In genomic region chr11:98138894-98139293, GRCm38 (mm10) we compare ENCODE assay signal across 17 mouse cellular contexts. TPM values are rescaled to one million over a fixed set of nuclear protein-coding genes. Genes with fewer than 3 reads are reported as not detected.
DNase-seq lines count a peak whose midpoint lies in the region; ATAC-seq and TF ChIP-seq lines count a peak whose summit lies in the region.
"Had no signal": no experiment of that assay in that cellular context is flagged by ENCODE, and none has a peak within 500 bp of the region (broad histone marks: within the 10 kb centered on the region; RNA-seq: fewer than 3 reads in every experiment).

No protein-coding gene starts in this region.

- H3K9ac ChIP-seq in heart, adult 2 months (ENCODE audit: low read depth, low read length) = peak overlapping the region; percentile 38; the same call in 1 of the 2 replicates
- no peak overlapping the region for H3K9ac ChIP-seq in heart, embryonic 15.5 days
- H3K9ac ChIP-seq in limb, embryonic 15.5 days = no peak overlapping the region
- H3K9ac ChIP-seq: hindbrain, embryonic 14.5 days; intestine, embryonic 15.5 days had no signal

- TF ChIP-seq POLR2A in heart, adult 2 months (IDR thresholded peaks at IDR 0.05; ENCODE audit: insufficient read depth, low read depth, low read length) = no peak

- peak overlapping the region; percentile 47 for H3K27ac ChIP-seq in heart, adult 2 months
- peak overlapping the region; percentile 45 for H3K27ac ChIP-seq in heart, embryonic 15.5 days
- H3K27ac ChIP-seq in brown adipose tissue, adult 24 weeks (replicated peaks; ENCODE audit: low read depth, low read length) = peak overlapping the region; percentile 47; the same call in 1 of the 2 replicates
- H3K27ac ChIP-seq in limb, embryonic 15.5 days = peak overlapping the region; percentile 71
- H3K27ac ChIP-seq: embryonic facial prominence, embryonic 10.5 days; hindbrain, embryonic 10.5 days; hindbrain, embryonic 14.5 days; intestine, embryonic 15.5 days had no signal

- intact Hi-C loops in heart, adult 2 months (cut with DNase I) = no loop called here
- intact Hi-C loops in heart, postnatal 36 days (cut with DNase I) = no loop called here

- 19% methylated on average over 7 of the region's 7 CpGs for WGBS in heart, adult 2 months
- 45% methylated on average over 7 of the region's 7 CpGs for WGBS in heart, embryonic 15.5 days
- 50% methylated on average over 7 of the region's 7 CpGs for WGBS in limb, embryonic 15.5 days

- TF ChIP-seq EP300 in heart, adult 2 months (IDR thresholded peaks at IDR 0.05; ENCODE audit: insufficient read depth, low read depth, low read length) = no peak

- H3K9me3 ChIP-seq in heart, embryonic 15.5 days (replicated peaks) = no peaks in the 10 kb centered on the region
- H3K9me3 ChIP-seq in limb, embryonic 15.5 days = no peaks in the 10 kb centered on the region
- H3K9me3 ChIP-seq: embryonic facial prominence, embryonic 10.5 days; hindbrain, embryonic 10.5 days; intestine, embryonic 15.5 days had no signal

- H3K4me2 ChIP-seq in heart, embryonic 15.5 days = peak overlapping the region; percentile 8; the same call in 1 of the 2 replicates
- no peak overlapping the region for H3K4me2 ChIP-seq in limb, embryonic 15.5 days
- H3K4me2 ChIP-seq: hindbrain, embryonic 14.5 days; intestine, embryonic 15.5 days had no signal

- peaks cover 12% of the 10 kb centered on the region for H3K79me2 ChIP-seq in heart, adult 2 months (replicated peaks; ENCODE audit: control insufficient read depth, insufficient read depth, low read length)

- peaks cover 17% of the 10 kb centered on the region for H3K36me3 ChIP-seq in heart, adult 2 months (ENCODE audit: control insufficient read depth, insufficient read depth, low read length)
- H3K36me3 ChIP-seq in heart, embryonic 15.5 days = no peaks in the 10 kb centered on the region
- no peaks in the 10 kb centered on the region for H3K36me3 ChIP-seq in limb, embryonic 15.5 days
- H3K36me3 ChIP-seq: intestine, embryonic 15.5 days had no signal

- H3K4me1 ChIP-seq in heart, adult 2 months (ENCODE audit: control insufficient read depth, insufficient read depth, low read length) = peaks cover 25% of the 10 kb centered on the region
- H3K4me1 ChIP-seq in heart, embryonic 15.5 days (replicated peaks) = peaks cover 20% of the 10 kb centered on the region
- peaks cover 29% of the 10 kb centered on the region for H3K4me1 ChIP-seq in brown adipose tissue, adult 24 weeks (ENCODE audit: control insufficient read depth, insufficient read depth, insufficient read length, low read length)
- peaks cover 15% of the 10 kb centered on the region for H3K4me1 ChIP-seq in limb, embryonic 15.5 days
- H3K4me1 ChIP-seq: embryonic facial prominence, embryonic 10.5 days; hindbrain, embryonic 10.5 days; intestine, embryonic 15.5 days had no signal

- DNase-seq in heart, adult 2 months = no peak
- no peak for DNase-seq in heart, postnatal 36 days
- DNase-seq in heart, adult 18-20 months = no peak
- DNase-seq in testis, postnatal 14 days (ENCODE audit: low spot score) = no peak
- DNase-seq: adrenal gland, postnatal 14 days; cerebellum, adult 18-20 months; cerebellum, adult 9-11 months; gastrocnemius, postnatal 36 days; kidney, adult 18-20 months had no signal

- no peaks in the 10 kb centered on the region for H3K27me3 ChIP-seq in heart, adult 2 months (ENCODE audit: control insufficient read depth, insufficient read depth, low read length)
- no peaks in the 10 kb centered on the region for H3K27me3 ChIP-seq in heart, embryonic 15.5 days
- H3K27me3 ChIP-seq in limb, embryonic 15.5 days = no peaks in the 10 kb centered on the region
- H3K27me3 ChIP-seq: intestine, embryonic 15.5 days had no signal

- TF ChIP-seq CTCF in heart, adult 2 months (IDR thresholded peaks at IDR 0.05) = no peak

- no peak overlapping the region for H3K4me3 ChIP-seq in heart, adult 2 months
- no peak overlapping the region for H3K4me3 ChIP-seq in heart, embryonic 15.5 days
- H3K4me3 ChIP-seq in brown adipose tissue, adult 24 weeks (ENCODE audit: insufficient read depth, low read depth, low read length) = no peak overlapping the region
- no peak overlapping the region for H3K4me3 ChIP-seq in limb, embryonic 15.5 days
- H3K4me3 ChIP-seq: embryonic facial prominence, embryonic 10.5 days; hindbrain, embryonic 10.5 days; intestine, embryonic 15.5 days had no signal

- ATAC-seq in heart, embryonic 15.5 days (replicated peaks; ENCODE audit: insufficient number of reproducible peaks, insufficient read depth, low FRiP score, low read depth) = no peak
- no peak for ATAC-seq in limb, embryonic 15.5 days (ENCODE audit: insufficient number of reproducible peaks, low FRiP score, low TSS enrichment, low read depth)
- ATAC-seq: forebrain, embryonic 14.5 days; intestine, embryonic 15.5 days had no signal

RNA-seq across cellular contexts. Expression of gene Fbxl20, which starts 11.3 kb away (rescaled TPM):
- total RNA-seq in heart, adult 2 months (2021) = 10 to 100 TPM; 14.3 to 14.4 TPM
- 10.7 and 16.0 TPM in 2 replicates for polyA plus RNA-seq in heart, adult 2 months (2012; rRNA removed)
- 10 to 100 TPM; 20.3 to 27.1 TPM for total RNA-seq in heart, postnatal 36 days (2021)
- 13.0 and 13.8 TPM in 2 replicates for polyA plus RNA-seq in heart, embryonic 15.5 days (2015; fragmentation: Nextera tagmentation; extraction: Ambion mirVana)
- total RNA-seq in heart, adult 18-20 months (2021) = 10 to 100 TPM; 19.1 to 22.2 TPM
- 12.7 and 14.1 TPM in 2 replicates for polyA plus RNA-seq in brown adipose tissue, adult 24 weeks (2012; ENCODE audit: insufficient read depth, insufficient read length, missing spikeins)
- polyA plus RNA-seq in limb, embryonic 15.5 days (2015; fragmentation: Nextera tagmentation; extraction: Ambion mirVana) = 19.5 and 21.0 TPM in 2 replicates

RNA-seq across cellular contexts. Expression of gene Med1, which starts 54.2 kb away (rescaled TPM):
- 10 to 100 TPM; 38.6 to 43.5 TPM for total RNA-seq in heart, adult 2 months (2021)
- polyA plus RNA-seq in heart, adult 2 months (2012; rRNA removed) = 14.0 and 26.0 TPM in 2 replicates
- total RNA-seq in heart, postnatal 36 days (2021) = 10 to 100 TPM; 38.0 to 40.6 TPM
- polyA plus RNA-seq in heart, embryonic 15.5 days (2015; fragmentation: Nextera tagmentation; extraction: Ambion mirVana) = 44.3 and 45.7 TPM in 2 replicates
- 10 to 100 TPM; 37.3 to 39.0 TPM for total RNA-seq in heart, adult 18-20 months (2021)
- polyA plus RNA-seq in brown adipose tissue, adult 24 weeks (2012; ENCODE audit: insufficient read depth, insufficient read length, missing spikeins) = 17.7 and 24.4 TPM in 2 replicates
- polyA plus RNA-seq in limb, embryonic 15.5 days (2015; fragmentation: Nextera tagmentation; extraction: Ambion mirVana) = 54.4 and 58.2 TPM in 2 replicates
